Comparison of ENCODE assay signal across 38 mouse cellular contexts in the genomic region with DNA sequence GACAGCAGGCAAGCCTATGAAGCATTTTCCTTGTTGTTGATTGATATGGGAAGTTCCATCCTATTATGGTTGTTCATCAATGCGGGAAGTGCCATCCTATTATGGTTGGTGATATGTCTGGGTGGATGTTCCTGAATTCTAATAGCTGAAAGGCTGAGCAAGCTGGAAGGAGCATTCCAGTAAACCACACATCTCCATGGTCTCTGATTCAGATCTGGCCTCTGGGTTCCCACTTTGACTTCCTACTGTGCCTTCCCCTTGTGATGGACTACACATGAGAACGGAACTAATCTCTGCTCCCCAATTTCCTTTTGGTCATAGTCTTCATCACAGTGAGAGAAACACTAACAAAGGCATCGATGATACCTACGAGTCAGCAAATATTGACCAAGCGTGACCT. TPM values are rescaled to one million over a fixed set of nuclear protein-coding genes. Genes with fewer than 3 reads are reported as not detected.
"Had no signal": no experiment of that assay in that cellular context is flagged by ENCODE, and none has a peak within 500 bp of the region (broad histone marks: within the 10 kb centered on the region; RNA-seq: fewer than 3 reads in every experiment).

No protein-coding gene starts in this region.

- H3K4me2 ChIP-seq: heart, embryonic 11.5 days; heart, embryonic 12.5 days; heart, embryonic 13.5 days; heart, embryonic 15.5 days; hindbrain, embryonic 12.5 days; hindbrain, embryonic 13.5 days; hindbrain, embryonic 14.5 days; hindbrain, embryonic 15.5 days; intestine, embryonic 15.5 days; kidney, embryonic 15.5 days had no signal

- H3K9ac ChIP-seq: heart, embryonic 12.5 days; heart, embryonic 13.5 days; heart, embryonic 15.5 days; hindbrain, embryonic 12.5 days; hindbrain, embryonic 13.5 days; hindbrain, embryonic 14.5 days; hindbrain, embryonic 15.5 days; intestine, embryonic 15.5 days; kidney, embryonic 15.5 days had no signal

- ATAC-seq: hindbrain, embryonic 16.5 days; hindbrain, postnatal 0 days; inflammation-experienced regulatory T-cells, adult 6 months; intestine, embryonic 15.5 days; intestine, embryonic 16.5 days; intestine, postnatal 0 days had no signal

- H3K27ac ChIP-seq: heart, embryonic 13.5 days; heart, embryonic 15.5 days; hindbrain, embryonic 10.5 days; hindbrain, embryonic 12.5 days; hindbrain, embryonic 13.5 days; hindbrain, embryonic 14.5 days; hindbrain, embryonic 15.5 days; hindbrain, postnatal 0 days; intestine, embryonic 15.5 days; kidney, embryonic 15.5 days; kidney, postnatal 0 days; layer of hippocampus, adult 2 months; left cerebral cortex, adult 2 months had no signal

- H3K36me3 ChIP-seq: heart, embryonic 12.5 days; heart, embryonic 13.5 days; heart, embryonic 15.5 days; hindbrain, embryonic 10.5 days; hindbrain, embryonic 12.5 days; hindbrain, embryonic 13.5 days; hindbrain, embryonic 15.5 days; intestine, embryonic 15.5 days; kidney, embryonic 15.5 days had no signal

- DNase-seq: heart, postnatal 10 days; heart, postnatal 14 days; heart, postnatal 36 days; heart, postnatal 4 days; kidney, adult 11 months; kidney, adult 18-20 months; kidney, adult 2 months; kidney, adult 8-10 months; kidney, adult 9 months; kidney, postnatal 10 days; kidney, postnatal 14 days; kidney, postnatal 25 days; kidney, postnatal 36 days; kidney, postnatal 4 days; layer of hippocampus, adult 9-11 months; layer of hippocampus, postnatal 36 days had no signal

- H3K4me1 ChIP-seq: heart, embryonic 12.5 days; heart, embryonic 13.5 days; heart, embryonic 15.5 days; hindbrain, embryonic 10.5 days; hindbrain, embryonic 12.5 days; hindbrain, embryonic 13.5 days; hindbrain, embryonic 15.5 days; intestine, embryonic 15.5 days; kidney, embryonic 15.5 days had no signal

- H3K9me3 ChIP-seq: heart, embryonic 12.5 days; heart, embryonic 13.5 days; heart, embryonic 15.5 days; hindbrain, embryonic 10.5 days; hindbrain, embryonic 12.5 days; hindbrain, embryonic 13.5 days; hindbrain, embryonic 15.5 days; intestine, embryonic 15.5 days; kidney, embryonic 15.5 days had no signal

- H3K4me3 ChIP-seq: heart, embryonic 12.5 days; heart, embryonic 13.5 days; heart, embryonic 15.5 days; hindbrain, embryonic 10.5 days; hindbrain, embryonic 12.5 days; hindbrain, embryonic 13.5 days; hindbrain, embryonic 15.5 days; intestine, embryonic 15.5 days; kidney, embryonic 15.5 days; layer of hippocampus, adult 2 months; left cerebral cortex, adult 2 months had no signal

- H3K27me3 ChIP-seq: heart, embryonic 12.5 days; heart, embryonic 13.5 days; heart, embryonic 15.5 days; hindbrain, embryonic 12.5 days; hindbrain, embryonic 13.5 days; hindbrain, embryonic 15.5 days; intestine, embryonic 15.5 days; kidney, embryonic 15.5 days had no signal

RNA-seq across cellular contexts. Expression of gene Ifit3b, which starts 13.1 kb away (rescaled TPM):
- polyA plus RNA-seq: hindbrain, embryonic 10.5 days; hindbrain, embryonic 11.5 days; hindbrain, embryonic 12.5 days had no signal

RNA-seq across cellular contexts. Expression of gene Ifit1bl1, which starts 19.1 kb away (rescaled TPM):
- polyA plus RNA-seq: hindbrain, embryonic 10.5 days; kidney, embryonic 14.5 days had no signal

RNA-seq across cellular contexts. Expression of gene Ifit1, which starts 19.8 kb away (rescaled TPM):
- total RNA-seq: layer of hippocampus, postnatal 14 days had no signal
